Mouse (Mus musculus) kidney, adult 2 months (tissue): ENCODE measurements around the gene Tha1.

Experiments
- CTCF ChIP-seq: fragments of 200-500 bp; conservative IDR thresholded peaks from 2 replicates; pipeline ENCODE4 v1.5.1; 2011; ENCODE audit warnings: low read depth, mild to moderate bottlenecking, control low read depth, low read length, moderate library complexity, mixed read lengths; ENCODE audit not compliant: insufficient read depth, insufficient read length
- POLR2A ChIP-seq: fragments of 200-500 bp; IDR thresholded peaks from one replicate; pipeline ENCODE4 v1.6.1; 2011; ENCODE audit warnings: low read depth, low read length, control low read depth

GRCm38 (mm10) chr11:117840910-117841309 lies 32.4 kb downstream of the Tha1 start:
- TF ChIP-seq CTCF (no peak), POLR2A (no peak)
